Mouse (Mus musculus) ES-Bruce4 (cell line): ENCODE data around the gene Cnga2.
A peak's percentile ranks its signal among the peaks of the same experiment; 100 is the strongest.

Experiments
- CTCF ChIP-seq: IDR thresholded peaks from one replicate; pipeline ENCODE4 v1.8.1; 2011; ENCODE audit warnings: low read depth, low read length
- EP300 ChIP-seq: IDR thresholded peaks from 2 replicates; pipeline ENCODE4 v1.6.1; 2011; ENCODE audit warnings: low read depth, low read length; ENCODE audit not compliant: insufficient read depth

- no peak for TF ChIP-seq EP300
- TF ChIP-seq CTCF = peak; percentile 45
These were observed 31.2 kb downstream of the Cnga2 start for GRCm38 (mm10) chrX:72022750-72023398.
